Mouse (Mus musculus): Measurements from ENCODE around the gene Tspan1.

Gene Tspan1

GRCm38 (mm10) chr4:116125803-116126386, 41.5 kb downstream of the Tspan1 start:
- no peak for DNase-seq (ENCODE audit: low read depth)

DNA sequence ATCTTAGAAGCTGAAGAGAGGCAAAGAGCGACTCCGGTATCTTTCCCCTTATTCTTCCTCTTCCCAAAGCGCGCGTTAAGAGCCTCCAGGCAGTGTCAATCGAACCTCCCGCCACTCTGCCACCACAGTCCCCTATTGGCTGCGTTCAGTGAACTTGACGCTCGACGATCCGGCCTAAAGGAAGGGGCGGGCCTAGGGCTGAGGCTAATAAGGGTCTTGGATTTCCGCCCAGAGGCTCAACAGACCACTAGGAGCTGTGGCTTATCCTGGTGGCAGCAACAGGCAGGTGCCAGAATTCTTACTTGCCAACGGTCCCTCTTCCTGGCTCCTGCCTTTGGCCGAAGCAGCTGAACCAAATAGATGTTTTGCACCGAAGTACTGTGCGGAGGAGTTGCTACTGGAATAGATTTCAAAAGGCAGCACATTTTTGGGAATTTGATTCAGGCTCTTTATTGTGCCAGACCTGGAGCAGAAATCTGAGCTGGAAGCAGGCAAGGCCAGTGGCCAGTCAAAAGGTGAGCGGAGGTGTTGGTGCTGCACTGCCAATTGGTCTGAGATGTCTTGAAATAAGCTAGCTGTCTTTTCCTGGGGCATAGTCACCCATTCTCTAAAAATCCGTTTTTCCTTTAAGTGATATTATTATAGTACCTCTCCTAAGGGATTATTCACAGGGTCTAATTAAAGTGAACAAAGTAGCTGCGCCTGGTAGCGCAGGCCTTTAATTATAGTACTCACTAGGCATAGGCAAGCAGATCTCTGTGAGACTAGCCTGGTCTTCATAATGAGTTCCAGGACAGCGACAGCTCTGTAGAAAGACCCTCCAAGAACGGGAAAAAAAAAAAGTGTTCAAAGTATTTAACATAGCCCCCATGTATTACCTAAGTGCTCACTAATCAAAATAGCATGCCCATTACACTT, 43.5 kb downstream of the Tspan1 start, which contains the start of the genes Rad54l and Pomgnt1:
TSS of gene Rad54l (minus strand) at position 89 of the 918 bp plus-strand sequence.
TSS of gene Pomgnt1 (plus strand) at position 239 of the 918 bp plus-strand sequence.
- peak; percentile 97 for DNase-seq (ENCODE audit: low read depth)

GRCm38 (mm10) chr4:116122762-116123161, 44.6 kb downstream of the Tspan1 start:
- peak; percentile 83 for DNase-seq (ENCODE audit: low read depth)

Data from 416B (cell line).